ENCODE assay signal across 8 mouse cellular contexts in genomic region chr6:134793911-134794520, GRCm38 (mm10). TPM values are rescaled to one million over a fixed set of nuclear protein-coding genes. Genes with fewer than 3 reads are reported as not detected.
DNase-seq lines count a peak whose midpoint lies in the region; ATAC-seq and TF ChIP-seq lines count a peak whose summit lies in the region.

No protein-coding gene starts in this region.

- peaks cover 23% of the 10 kb centered on the region for H3K4me1 ChIP-seq in hindbrain, embryonic 10.5 days (replicated peaks)

- H3K4me3 ChIP-seq in hindbrain, embryonic 10.5 days: peak overlapping the region; percentile 26

- H3K36me3 ChIP-seq in hindbrain, embryonic 10.5 days: no peaks in the 10 kb centered on the region

- no peaks in the 10 kb centered on the region for H3K9me3 ChIP-seq in hindbrain, embryonic 10.5 days

- no peak for ATAC-seq in Patski

- whole genome bisulfite sequencing in hindbrain, embryonic 10.5 days: 11% methylated on average over 21 of the region's 21 CpGs

- POLR2A ChIA-PET in Patski (lab: Charles Lee): interaction anchor here (0.6 to 1.2 kb wide), 2 partner anchors 8 to 49 kb away, joined by 3 read pairs; no protein-coding TSS in a partner anchor

- DNase-seq in Patski (ENCODE audit: low read depth, low spot score): no peak
- peak; percentile 93 to 95 for DNase-seq in cerebellum, postnatal 10 days
- peak; percentile 60 to 82 for DNase-seq in frontal cortex, adult 2 months (ENCODE audit: extremely low spot score in 1 of 2, low spot score in 1 of 2)
- peak; percentile 86 for DNase-seq in hindbrain, embryonic 10.5 days (ENCODE audit: low spot score)
- DNase-seq in layer of hippocampus, adult 9-11 months: peak; percentile 61
- peak; percentile 90 for DNase-seq in lung, postnatal 10 days
- DNase-seq in ovary, postnatal 36 days (ENCODE audit: low spot score): peak; percentile 83
- DNase-seq in thymus, postnatal 25 days: peak; percentile 88

- peak; percentile 68 for TF ChIP-seq CTCF in Patski (IDR thresholded peaks at IDR 0.05)

- H3K27me3 ChIP-seq in Patski: no peaks in the 10 kb centered on the region
- H3K27me3 ChIP-seq in hindbrain, embryonic 10.5 days (ENCODE audit: insufficient read depth, poor library complexity, severe bottlenecking): peaks cover 12% of the 10 kb centered on the region

- no peak overlapping the region for H3K27ac ChIP-seq in hindbrain, embryonic 10.5 days

- in situ Hi-C loops in Patski (cut with MboI; ENCODE audit: low pct_unique_long_range_greater_than_20kb): loop anchor here (5.0 kb wide), 1 partner anchor 33 kb away; no protein-coding TSS in a partner anchor

- CTCF ChIA-PET in Patski (lab: Charles Lee): interaction anchor here (0.8 to 3.9 kb wide), 14 partner anchors 10 to 136 kb away, joined by 3 to 16 read pairs (median 4); partner anchors contain the start of gene Crebl2

RNA-seq across cellular contexts. Expression of gene Dusp16, which starts 1.6 kb away (rescaled TPM):
- polyA plus RNA-seq in Patski (2021): 43.7 TPM
- 7.3 and 8.4 TPM in 2 replicates for polyA plus RNA-seq in frontal cortex, adult 2 months (2012; rRNA removed)
- 13.8 and 14.1 TPM in 2 replicates for polyA plus RNA-seq in hindbrain, embryonic 10.5 days (2016; fragmentation: Nextera tagmentation; extraction: Ambion mirVana)

RNA-seq across cellular contexts. Expression of gene Crebl2, which starts 35.9 kb away (rescaled TPM):
- polyA plus RNA-seq in Patski (2021): 19.6 TPM
- 29.2 and 30.2 TPM in 2 replicates for polyA plus RNA-seq in frontal cortex, adult 2 months (2012; rRNA removed)
- polyA plus RNA-seq in hindbrain, embryonic 10.5 days (2016; fragmentation: Nextera tagmentation; extraction: Ambion mirVana): 1.2 and 1.4 TPM in 2 replicates
